Mouse (Mus musculus): ENCODE measurements around the gene Samhd1. TPM values are rescaled to one million over a fixed set of nuclear protein-coding genes. Genes with fewer than 3 reads are reported as not detected.

Gene Samhd1
- polyA plus RNA-seq (2014; fragmentation: Nextera tagmentation; extraction: Ambion mirVana), result 30.5 and 32.7 TPM in 2 replicates

GRCm38 (mm10) chr2:157135014-157135413, at the start of gene Samhd1:
TSS of gene Samhd1 (minus strand) at chr2:157135265.
- peak; percentile 94 for ATAC-seq (ENCODE audit: low FRiP score, low TSS enrichment)
- H3K4me3 ChIP-seq (ENCODE audit: low read length), result peak within 1 kb of the TSS; percentile 79
- no peaks in the 10 kb centered on the region; the same call in none of the 2 replicates for H3K4me1 ChIP-seq (ENCODE audit: control insufficient read depth, insufficient read depth, low read length)
- no peaks in the 10 kb centered on the region for H3K27me3 ChIP-seq (ENCODE audit: control insufficient read depth, insufficient read depth, low read length)
- WGBS, result under 1% methylated on average over 32 of the region's 32 CpGs
- H3K27ac ChIP-seq (ENCODE audit: low read depth, low read length), result peak within 1 kb of the TSS; percentile 64
- H3K36me3 ChIP-seq (ENCODE audit: control insufficient read depth, insufficient read depth, low read length), result no peaks in the 10 kb centered on the region
- peak within 1 kb of the TSS; percentile 78 for H3K9ac ChIP-seq (ENCODE audit: low read depth, low read length)
- H3K9me3 ChIP-seq (ENCODE audit: control insufficient read depth, low read length), result 0 out of 2 replicates have a peak, but pooled peaks cover 3% of the 10 kb centered on the region
- peak within 1 kb of the TSS; percentile 82 for H3K4me2 ChIP-seq (replicated peaks; ENCODE audit: low read depth, low read length)

- Histone ChIP-seq H3K4me2 (replicated peaks; ENCODE audit: low read depth, low read length) (no peak overlapping the region), H3K4me1 (ENCODE audit: control insufficient read depth, insufficient read depth, low read length) (no peaks in the 10 kb centered on the region)
Measured at GRCm38 (mm10) chr2:157178167-157178566, 43.1 kb upstream of the Samhd1 start.

GRCm38 (mm10) chr2:157176248-157176647, 41.2 kb upstream of the Samhd1 start:
- no peak overlapping the region for H3K9ac ChIP-seq (ENCODE audit: low read depth, low read length)
- peaks cover 48% of the 10 kb centered on the region for H3K36me3 ChIP-seq (ENCODE audit: control insufficient read depth, insufficient read depth, low read length)
- no peak overlapping the region for H3K27ac ChIP-seq (ENCODE audit: low read depth, low read length)
- WGBS, result 96% methylated on average over 3 of the region's 3 CpGs
- H3K27me3 ChIP-seq (ENCODE audit: control insufficient read depth, insufficient read depth, low read length), result no peaks in the 10 kb centered on the region
- no peaks in the 10 kb centered on the region for H3K9me3 ChIP-seq (ENCODE audit: control insufficient read depth, low read length)
- no peak for ATAC-seq (ENCODE audit: low FRiP score, low TSS enrichment)
- H3K4me1 ChIP-seq (ENCODE audit: control insufficient read depth, insufficient read depth, low read length), result no peaks in the 10 kb centered on the region
- H3K4me2 ChIP-seq (replicated peaks; ENCODE audit: low read depth, low read length), result no peak overlapping the region
- H3K4me3 ChIP-seq (ENCODE audit: low read length), result no peak overlapping the region

More at GRCm38 (mm10) chr2:157178167-157178566, 43.1 kb upstream of the Samhd1 start:
- no peaks in the 10 kb centered on the region for H3K9me3 ChIP-seq (ENCODE audit: control insufficient read depth, low read length)
- no peak overlapping the region for H3K27ac ChIP-seq (ENCODE audit: low read depth, low read length)
- peaks cover 48% of the 10 kb centered on the region for H3K36me3 ChIP-seq (ENCODE audit: control insufficient read depth, insufficient read depth, low read length)
- no peak overlapping the region for H3K4me3 ChIP-seq (ENCODE audit: low read length)
- H3K9ac ChIP-seq (ENCODE audit: low read depth, low read length), result no peak overlapping the region
- ATAC-seq (ENCODE audit: low FRiP score, low TSS enrichment), result no peak
- H3K27me3 ChIP-seq (ENCODE audit: control insufficient read depth, insufficient read depth, low read length), result no peaks in the 10 kb centered on the region
- 69% methylated on average over 6 of the region's 6 CpGs for WGBS

- no peaks in the 10 kb centered on the region for H3K4me1 ChIP-seq (ENCODE audit: control insufficient read depth, insufficient read depth, low read length)
- peaks cover 52% of the 10 kb centered on the region for H3K36me3 ChIP-seq (ENCODE audit: control insufficient read depth, insufficient read depth, low read length)
- no peak overlapping the region for H3K9ac ChIP-seq (ENCODE audit: low read depth, low read length)
- WGBS, result 65% methylated on average over 5 of the region's 5 CpGs
- no peak overlapping the region for H3K4me2 ChIP-seq (replicated peaks; ENCODE audit: low read depth, low read length)
- H3K4me3 ChIP-seq (ENCODE audit: low read length), result no peak overlapping the region
- H3K27me3 ChIP-seq (ENCODE audit: control insufficient read depth, insufficient read depth, low read length), result no peaks in the 10 kb centered on the region
- no peak for ATAC-seq (ENCODE audit: low FRiP score, low TSS enrichment)
- H3K27ac ChIP-seq (ENCODE audit: low read depth, low read length), result no peak overlapping the region
- no peaks in the 10 kb centered on the region for H3K9me3 ChIP-seq (ENCODE audit: control insufficient read depth, low read length)
Measured at GRCm38 (mm10) chr2:157174416-157174815, 39.4 kb upstream of the Samhd1 start.

- no peak overlapping the region for H3K27ac ChIP-seq (ENCODE audit: low read depth, low read length)
- peaks cover 58% of the 10 kb centered on the region for H3K36me3 ChIP-seq (ENCODE audit: control insufficient read depth, insufficient read depth, low read length)
- no peak overlapping the region for H3K4me2 ChIP-seq (replicated peaks; ENCODE audit: low read depth, low read length)
- H3K27me3 ChIP-seq (ENCODE audit: control insufficient read depth, insufficient read depth, low read length), result no peaks in the 10 kb centered on the region
- H3K9me3 ChIP-seq (ENCODE audit: control insufficient read depth, low read length), result no peaks in the 10 kb centered on the region
- WGBS, result 93% methylated on average over 6 of the region's 6 CpGs
- H3K4me3 ChIP-seq (ENCODE audit: low read length), result no peak overlapping the region
- no peaks in the 10 kb centered on the region for H3K4me1 ChIP-seq (ENCODE audit: control insufficient read depth, insufficient read depth, low read length)
- H3K9ac ChIP-seq (ENCODE audit: low read depth, low read length), result no peak overlapping the region
- ATAC-seq (ENCODE audit: low FRiP score, low TSS enrichment), result no peak
Measured at GRCm38 (mm10) chr2:157173555-157173954, 38.5 kb upstream of the Samhd1 start.

- Histone ChIP-seq H3K4me1 (ENCODE audit: control insufficient read depth, insufficient read depth, low read length) (no peaks in the 10 kb centered on the region), H3K27ac (ENCODE audit: low read depth, low read length) (no peak overlapping the region), H3K9me3 (ENCODE audit: control insufficient read depth, low read length) (no peaks in the 10 kb centered on the region), H3K4me2 (replicated peaks; ENCODE audit: low read depth, low read length) (no peak overlapping the region), H3K36me3 (ENCODE audit: control insufficient read depth, insufficient read depth, low read length) (peaks cover 61% of the 10 kb centered on the region), H3K27me3 (ENCODE audit: control insufficient read depth, insufficient read depth, low read length) (no peaks in the 10 kb centered on the region), H3K9ac (ENCODE audit: low read depth, low read length) (no peak overlapping the region), H3K4me3 (ENCODE audit: low read length) (no peak overlapping the region)
- ATAC-seq (ENCODE audit: low FRiP score, low TSS enrichment), result no peak
- 89% methylated on average over 6 of the region's 6 CpGs for WGBS
Measured at GRCm38 (mm10) chr2:157172984-157173383, 37.9 kb upstream of the Samhd1 start.

- Histone ChIP-seq H3K9ac (ENCODE audit: low read depth, low read length) (no peak overlapping the region), H3K36me3 (ENCODE audit: control insufficient read depth, insufficient read depth, low read length) (peaks cover 62% of the 10 kb centered on the region), H3K4me2 (replicated peaks; ENCODE audit: low read depth, low read length) (no peak overlapping the region), H3K9me3 (ENCODE audit: control insufficient read depth, low read length) (no peaks in the 10 kb centered on the region), H3K27ac (ENCODE audit: low read depth, low read length) (no peak overlapping the region), H3K4me3 (ENCODE audit: low read length) (no peak overlapping the region), H3K4me1 (ENCODE audit: control insufficient read depth, insufficient read depth, low read length) (no peaks in the 10 kb centered on the region), H3K27me3 (ENCODE audit: control insufficient read depth, insufficient read depth, low read length) (no peaks in the 10 kb centered on the region)
- WGBS, result 62% methylated on average over 6 of the region's 6 CpGs
- ATAC-seq (ENCODE audit: low FRiP score, low TSS enrichment), result no peak
Measured at GRCm38 (mm10) chr2:157170626-157171025, 35.6 kb upstream of the Samhd1 start.

- no peaks in the 10 kb centered on the region for H3K4me1 ChIP-seq (ENCODE audit: control insufficient read depth, insufficient read depth, low read length)
- H3K9me3 ChIP-seq (ENCODE audit: control insufficient read depth, low read length), result no peaks in the 10 kb centered on the region
- H3K27me3 ChIP-seq (ENCODE audit: control insufficient read depth, insufficient read depth, low read length), result no peaks in the 10 kb centered on the region
- 37% methylated on average over 5 of the region's 5 CpGs for WGBS
- peaks cover 60% of the 10 kb centered on the region for H3K36me3 ChIP-seq (ENCODE audit: control insufficient read depth, insufficient read depth, low read length)
- peak; percentile 71; the same call in 1 of the 2 replicates for ATAC-seq (ENCODE audit: low FRiP score, low TSS enrichment)
- H3K4me3 ChIP-seq (ENCODE audit: low read length), result no peak overlapping the region
- no peak overlapping the region for H3K4me2 ChIP-seq (replicated peaks; ENCODE audit: low read depth, low read length)
- no peak overlapping the region for H3K9ac ChIP-seq (ENCODE audit: low read depth, low read length)
- H3K27ac ChIP-seq (ENCODE audit: low read depth, low read length), result no peak overlapping the region
Measured at GRCm38 (mm10) chr2:157170166-157170565, 35.1 kb upstream of the Samhd1 start.

- no peak for ATAC-seq (ENCODE audit: low FRiP score, low TSS enrichment)
- Histone ChIP-seq H3K4me1 (ENCODE audit: control insufficient read depth, insufficient read depth, low read length) (no peaks in the 10 kb centered on the region), H3K9ac (ENCODE audit: low read depth, low read length) (no peak overlapping the region), H3K9me3 (ENCODE audit: control insufficient read depth, low read length) (no peaks in the 10 kb centered on the region), H3K4me2 (replicated peaks; ENCODE audit: low read depth, low read length) (no peak overlapping the region), H3K27me3 (ENCODE audit: control insufficient read depth, insufficient read depth, low read length) (no peaks in the 10 kb centered on the region), H3K4me3 (ENCODE audit: low read length) (no peak overlapping the region), H3K27ac (ENCODE audit: low read depth, low read length) (no peak overlapping the region), H3K36me3 (ENCODE audit: control insufficient read depth, insufficient read depth, low read length) (peaks cover 56% of the 10 kb centered on the region)
- WGBS, result 97% methylated on average over 12 of the region's 12 CpGs
Measured at GRCm38 (mm10) chr2:157166371-157167080, 31.5 kb upstream of the Samhd1 start.

Data from kidney, embryonic 14.5 days (tissue).